Mouse (Mus musculus) midbrain, embryonic 14.5 days (tissue): ENCODE data around the gene Zfp677. TPM values are rescaled to one million over a fixed set of nuclear protein-coding genes. Genes with fewer than 3 reads are reported as not detected.

Experiments
- polyA plus RNA-seq: library from polyadenylated mRNA; unstranded; fragments of >200 nt; fragmentation: Nextera tagmentation; extraction: Ambion mirVana; gene quantifications from 2 replicates; pipeline ENCODE4 v1.2.1, GENCODE M21; 2014

Gene Zfp677
- polyA plus RNA-seq, 1 experiment from 2014 or later, result 7.2 TPM

Other genes starting within 250 kb of the Zfp677 start
- gene Vmn1r234, start 157.7 kb upstream of the Zfp677 start, polyA plus RNA-seq, result not detected in 2 replicates
- not detected in 2 replicates for gene Vmn1r235, start 127.3 kb upstream of the Zfp677 start, polyA plus RNA-seq
- gene Vmn1r236, start 100.8 kb upstream of the Zfp677 start, polyA plus RNA-seq, result not detected in 2 replicates
- not detected in 2 replicates for gene Vmn1r237, start 71.9 kb upstream of the Zfp677 start, polyA plus RNA-seq
- gene Zfp54, start 39.5 kb downstream of the Zfp677 start, polyA plus RNA-seq, result 4.3 and 5.4 TPM in 2 replicates
- 13.9 and 17.5 TPM in 2 replicates for gene Zfp51, start 66.6 kb downstream of the Zfp677 start, polyA plus RNA-seq
- gene Zfp53, start 105.2 kb downstream of the Zfp677 start, polyA plus RNA-seq, result 10.9 and 11.4 TPM in 2 replicates
- 1.5 TPM in 2 replicates for gene Zfp52, start 151.8 kb downstream of the Zfp677 start, polyA plus RNA-seq
- 21.2 and 25.4 TPM in 2 replicates for gene Zfp948, start 183.3 kb downstream of the Zfp677 start, polyA plus RNA-seq